Mouse (Mus musculus): ENCODE results near the gene Cd79a.

Gene Cd79a

DNA sequence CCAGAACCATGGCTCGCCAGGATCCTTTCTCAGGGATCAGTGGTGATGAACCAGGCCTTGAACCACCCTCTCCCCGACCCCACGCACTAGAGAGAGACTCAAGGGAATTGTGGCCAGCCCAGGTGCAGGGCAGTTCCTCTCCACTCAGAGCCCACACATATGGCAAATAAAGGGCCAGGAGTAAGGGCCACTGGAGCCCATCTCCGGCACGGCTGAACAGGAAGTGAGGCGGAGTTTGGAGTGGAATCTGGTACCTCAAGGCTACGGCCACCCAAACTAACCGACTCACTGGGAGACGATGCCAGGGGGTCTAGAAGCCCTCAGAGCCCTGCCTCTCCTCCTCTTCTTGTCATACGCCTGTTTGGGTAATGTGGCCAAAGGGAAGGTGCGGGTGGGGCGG is at the start of gene Cd79a:
Cd79a (plus strand) TSS at position 158 of the 400 bp plus-strand sequence.
- DNase-seq (ENCODE audit: low read depth, low spot score) = no peak

DNA sequence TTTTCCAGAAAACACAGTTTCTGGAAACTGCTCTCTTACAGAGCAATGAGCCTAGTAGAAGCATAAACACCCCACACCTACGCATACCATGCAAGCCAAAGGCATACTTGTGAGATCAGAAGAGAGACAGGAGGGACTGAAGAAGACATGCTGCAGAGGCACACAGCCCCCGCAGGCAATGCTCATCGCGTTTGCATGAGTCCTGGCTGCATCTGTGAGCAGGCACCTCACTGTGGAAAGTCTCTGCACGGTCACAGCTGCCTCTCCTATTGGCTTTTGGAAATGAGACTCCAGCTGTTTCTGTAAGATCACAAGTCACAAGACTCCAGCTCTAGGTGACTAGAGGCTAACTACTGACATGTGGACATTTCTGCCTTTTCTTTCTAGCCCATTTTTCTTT is 47.0 kb upstream of the Cd79a start:
- peak; percentile 14 for DNase-seq (ENCODE audit: low read depth, low spot score)

DNA sequence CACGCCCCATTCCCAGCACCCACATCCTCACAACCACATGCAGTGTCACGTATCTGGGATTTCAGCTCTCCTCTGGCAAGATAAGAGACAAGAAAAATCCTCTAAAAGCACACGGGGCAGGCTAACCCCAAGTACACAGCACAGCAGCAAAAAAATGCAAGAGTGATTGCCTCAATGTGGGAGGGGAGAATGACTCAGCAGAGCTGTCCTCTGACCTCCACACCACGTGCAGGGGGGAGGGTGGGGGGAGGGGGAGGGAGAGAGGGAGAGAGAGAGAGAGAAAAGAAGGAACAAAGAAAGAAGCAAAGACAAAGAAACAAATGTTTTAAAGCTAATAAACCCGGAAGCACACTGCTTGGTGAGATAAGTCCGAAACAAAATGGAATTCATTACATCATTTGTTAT is 46.3 kb upstream of the Cd79a start:
- DNase-seq (ENCODE audit: low read depth, low spot score) = no peak

DNA sequence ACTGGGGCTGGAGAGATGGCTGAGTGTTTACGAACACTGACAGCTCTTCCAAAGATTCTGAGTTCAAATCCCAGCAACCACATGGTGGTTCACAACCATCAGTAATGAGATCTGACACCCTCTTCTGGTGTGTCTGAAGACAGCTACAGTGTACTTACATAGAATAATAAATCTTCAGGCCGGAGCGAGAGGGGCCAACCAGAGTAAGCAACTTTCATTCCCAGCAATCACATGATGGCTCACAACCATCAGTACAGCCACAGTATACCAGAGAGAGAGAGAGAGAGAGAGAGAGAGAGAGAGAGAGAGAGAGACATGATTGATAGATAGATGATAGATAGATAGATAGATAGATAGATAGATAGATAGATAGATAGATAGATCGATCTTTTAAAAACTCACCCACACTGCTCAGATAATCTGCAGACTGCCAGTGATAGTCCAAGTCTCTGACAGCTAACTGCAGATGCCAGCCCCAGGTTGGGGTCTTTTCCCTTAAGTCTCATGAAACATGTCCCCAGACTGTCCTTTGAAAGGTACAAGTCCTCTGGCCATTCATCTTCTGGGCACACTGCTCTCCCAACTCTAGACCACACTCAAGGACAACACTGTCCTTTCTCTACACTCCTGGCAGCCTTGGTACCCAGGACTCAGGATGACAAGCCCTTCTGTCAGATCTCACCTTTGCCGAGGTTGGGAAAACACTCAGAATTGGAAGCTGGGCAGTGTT is 45.4 kb upstream of the Cd79a start:
- DNase-seq (ENCODE audit: low read depth, low spot score) = no peak

DNA sequence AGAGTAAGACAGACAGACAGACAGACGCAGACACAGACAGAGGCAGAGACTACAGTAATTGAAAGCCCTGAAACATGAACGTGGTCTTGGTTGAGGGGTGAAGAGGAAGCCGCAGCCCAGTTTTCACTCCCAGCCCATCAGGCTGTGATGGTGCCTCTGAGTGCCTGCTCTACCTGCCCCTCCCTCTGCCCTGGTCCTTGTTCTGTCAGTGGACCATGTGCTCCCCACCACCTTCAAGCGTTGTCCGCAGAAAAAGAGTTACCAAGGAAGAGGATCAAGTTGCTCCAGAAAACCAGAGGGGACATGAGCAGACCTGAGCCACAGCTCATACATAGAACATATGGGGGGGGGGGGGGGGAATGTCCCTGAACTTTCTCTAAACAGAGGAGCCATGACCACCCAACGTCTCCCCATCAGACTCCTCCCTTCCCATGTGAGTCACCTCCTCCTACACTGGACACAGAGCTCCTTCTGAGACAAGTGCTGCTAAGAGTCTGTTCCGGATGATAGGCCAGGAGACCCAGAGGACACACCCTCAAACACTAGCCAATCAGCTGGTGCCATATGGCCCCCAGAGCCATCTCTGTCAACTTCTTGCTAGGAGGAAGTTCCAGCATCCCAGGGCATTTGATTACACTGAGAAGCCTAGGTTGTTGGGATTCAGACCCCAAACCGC is 44.5 kb upstream of the Cd79a start:
- no peak for DNase-seq (ENCODE audit: low read depth, low spot score)

DNA sequence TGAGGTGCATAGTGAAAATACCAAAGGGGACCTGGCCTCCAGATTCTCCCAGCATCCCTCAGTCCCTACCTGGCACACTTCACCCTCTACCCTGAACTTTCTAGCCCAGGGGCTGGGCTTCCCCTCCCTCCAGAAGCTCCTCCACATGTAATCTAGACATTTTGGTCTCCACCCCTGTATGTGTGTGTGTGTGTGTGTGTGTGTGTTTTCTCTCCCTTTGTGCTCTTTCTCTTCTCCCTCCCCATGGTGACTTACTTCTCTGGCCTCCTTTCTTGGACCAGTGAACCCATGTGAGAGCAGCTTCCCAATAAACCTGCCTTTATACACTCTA is 44.0 kb upstream of the Cd79a start:
- DNase-seq (ENCODE audit: low read depth, low spot score) = no peak

DNA sequence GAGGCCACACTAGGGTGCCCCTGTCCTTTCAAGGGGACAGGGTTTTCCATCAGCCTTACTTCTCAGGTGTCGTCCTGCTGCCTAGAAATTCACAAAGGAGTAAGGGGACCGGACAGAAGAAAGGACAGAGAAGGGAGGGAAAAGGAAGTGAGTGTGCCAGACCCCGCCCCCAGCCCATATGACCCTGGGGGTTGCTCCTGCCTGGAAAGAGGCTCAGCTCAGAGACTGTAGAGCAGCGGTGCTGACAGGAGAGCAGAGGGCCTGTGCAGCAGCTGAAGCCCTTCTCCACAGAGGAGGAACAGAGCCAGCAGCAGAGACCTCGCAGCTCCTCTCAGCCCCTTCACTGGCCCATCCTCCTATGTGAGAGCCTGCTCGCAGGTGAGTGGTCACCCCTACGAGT is 43.5 kb upstream of the Cd79a start:
- DNase-seq (ENCODE audit: low read depth, low spot score) = no peak

DNA sequence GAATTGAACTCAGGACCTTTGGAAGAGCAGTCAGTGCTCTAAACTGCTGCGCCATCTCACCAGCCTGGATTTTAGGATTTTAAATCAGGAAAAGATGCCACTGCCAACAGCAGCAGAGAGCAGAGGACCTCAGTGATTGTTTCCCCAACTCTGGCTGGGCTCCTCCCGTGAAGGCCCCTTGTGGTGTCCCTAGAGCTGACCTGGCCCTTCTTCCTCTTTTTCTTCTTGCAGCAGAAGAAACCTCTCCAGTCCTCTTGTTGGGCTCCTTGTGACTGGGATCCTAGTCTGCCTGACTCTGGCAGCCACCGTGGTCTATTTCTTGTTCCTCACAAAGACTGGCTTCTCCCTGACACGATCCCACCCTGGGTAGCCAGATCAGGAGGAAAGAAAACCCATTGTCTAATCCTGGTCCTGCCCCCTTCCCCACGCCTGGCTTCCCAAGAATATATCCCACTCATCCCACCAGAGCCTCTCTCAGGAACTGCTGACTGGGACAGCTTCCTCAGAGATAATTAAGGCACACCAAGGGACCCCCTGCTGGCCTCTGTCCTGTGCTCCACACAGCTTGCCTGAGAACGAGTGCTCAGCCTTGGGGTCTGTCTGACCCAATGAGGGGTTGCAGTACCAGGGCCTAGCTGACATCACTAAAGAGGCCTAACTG is 40.6 kb upstream of the Cd79a start:
- no peak for DNase-seq (ENCODE audit: low read depth, low spot score)

DNA sequence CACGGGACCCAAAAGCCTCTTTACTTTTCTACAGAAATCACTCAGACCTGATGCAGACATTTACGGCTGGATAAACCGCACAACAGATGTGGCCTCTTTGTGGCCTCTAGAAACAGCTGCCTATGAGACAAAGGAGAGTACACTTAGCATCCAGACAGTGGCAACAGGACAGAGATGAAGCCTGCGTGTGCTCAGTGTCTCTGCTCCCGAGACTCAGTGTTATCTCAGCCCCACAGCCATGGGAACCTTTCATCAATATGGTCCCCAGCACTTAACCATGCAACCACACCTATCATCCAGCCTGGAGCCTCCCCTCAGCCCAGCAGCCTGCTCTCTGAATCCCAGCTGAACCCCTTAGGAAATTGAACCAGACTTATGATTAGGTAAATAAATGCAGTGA is 37.9 kb upstream of the Cd79a start:
- no peak for DNase-seq (ENCODE audit: low read depth, low spot score)

DNA sequence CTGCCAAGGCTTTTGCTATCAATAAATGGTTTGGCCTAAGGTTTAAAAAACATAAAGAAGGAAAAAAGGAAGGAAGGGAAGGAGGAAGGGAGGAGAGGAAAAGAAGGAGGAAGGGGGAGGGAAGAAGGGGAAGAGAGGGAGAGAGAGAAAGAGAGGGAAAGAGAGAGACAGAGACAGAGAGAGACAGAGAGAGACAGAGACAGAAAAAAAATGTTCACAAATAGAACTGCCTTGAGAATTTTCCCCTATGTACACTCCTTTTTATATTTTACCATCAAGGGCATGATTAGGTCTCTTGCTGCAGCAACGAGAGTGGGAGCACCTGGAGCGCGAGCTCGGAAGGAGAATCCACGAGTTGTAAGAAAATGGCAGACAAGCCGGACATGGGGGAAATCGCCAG is 35.3 kb upstream of the Cd79a start, which contains the start of gene Gm9844:
Gm9844 (plus strand) TSS at position 301 of the 400 bp plus-strand sequence.
- DNase-seq (ENCODE audit: low read depth, low spot score) = no peak

DNA sequence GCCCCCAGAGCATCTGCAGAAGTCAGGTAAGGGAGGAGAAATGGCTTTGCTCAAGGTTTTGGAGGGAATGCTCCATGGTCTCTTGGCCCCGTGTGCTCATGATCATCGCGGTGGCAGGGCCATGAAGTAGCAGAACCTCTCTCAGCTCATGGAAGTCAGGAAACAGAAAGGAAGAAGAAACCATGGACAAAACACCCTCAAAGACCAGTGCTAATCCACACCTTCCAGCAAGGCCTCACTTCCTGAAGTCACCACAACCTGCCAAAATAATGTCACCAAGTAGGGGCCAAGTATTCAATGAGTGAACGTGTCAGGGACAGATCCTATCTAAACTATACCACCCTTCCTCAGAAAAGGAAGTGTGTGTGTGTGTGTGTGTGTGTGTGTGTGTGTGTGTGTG is 34.3 kb upstream of the Cd79a start:
- DNase-seq (ENCODE audit: low read depth, low spot score) = no peak

DNA sequence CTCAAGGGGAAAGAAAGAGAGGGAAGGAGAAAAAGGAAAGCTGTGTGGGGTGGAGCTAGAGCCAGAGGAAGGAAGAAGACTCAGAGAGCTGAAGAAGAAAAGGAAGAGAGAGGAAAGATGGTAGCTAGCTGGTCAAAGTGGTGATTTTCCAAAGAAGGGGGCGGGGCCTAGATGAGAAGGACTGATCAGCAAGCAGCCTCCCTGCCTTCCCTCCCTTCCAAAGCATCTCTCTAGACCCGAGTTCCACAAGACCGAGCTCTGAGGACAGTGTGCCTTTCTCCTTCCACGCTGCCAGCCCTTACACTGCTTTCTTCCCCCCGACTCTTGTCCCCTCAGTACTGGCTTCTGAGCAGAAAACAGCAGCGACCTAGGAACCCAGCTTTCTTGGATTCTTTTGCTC is 33.0 kb upstream of the Cd79a start:
- no peak for DNase-seq (ENCODE audit: low read depth, low spot score)

DNA sequence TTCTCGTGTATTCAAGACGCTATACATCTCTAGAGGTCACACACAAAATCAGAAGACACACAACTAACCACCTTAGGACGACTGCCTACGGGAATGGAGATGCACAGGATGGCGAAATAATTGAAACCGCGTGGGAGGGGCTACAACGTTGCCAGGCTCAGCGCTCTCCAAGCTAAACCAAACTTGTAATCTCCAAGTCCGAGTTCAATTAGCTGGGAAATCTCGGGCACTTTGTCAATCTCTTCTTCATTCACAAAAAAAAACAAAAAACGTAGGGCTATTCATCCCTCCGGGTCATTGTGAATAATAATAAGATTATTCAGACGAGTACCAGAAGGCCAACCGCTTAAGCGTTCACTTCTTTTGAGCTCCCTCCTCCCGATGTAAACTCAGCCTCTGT is 28.1 kb upstream of the Cd79a start:
- no peak for DNase-seq (ENCODE audit: low read depth, low spot score)

DNA sequence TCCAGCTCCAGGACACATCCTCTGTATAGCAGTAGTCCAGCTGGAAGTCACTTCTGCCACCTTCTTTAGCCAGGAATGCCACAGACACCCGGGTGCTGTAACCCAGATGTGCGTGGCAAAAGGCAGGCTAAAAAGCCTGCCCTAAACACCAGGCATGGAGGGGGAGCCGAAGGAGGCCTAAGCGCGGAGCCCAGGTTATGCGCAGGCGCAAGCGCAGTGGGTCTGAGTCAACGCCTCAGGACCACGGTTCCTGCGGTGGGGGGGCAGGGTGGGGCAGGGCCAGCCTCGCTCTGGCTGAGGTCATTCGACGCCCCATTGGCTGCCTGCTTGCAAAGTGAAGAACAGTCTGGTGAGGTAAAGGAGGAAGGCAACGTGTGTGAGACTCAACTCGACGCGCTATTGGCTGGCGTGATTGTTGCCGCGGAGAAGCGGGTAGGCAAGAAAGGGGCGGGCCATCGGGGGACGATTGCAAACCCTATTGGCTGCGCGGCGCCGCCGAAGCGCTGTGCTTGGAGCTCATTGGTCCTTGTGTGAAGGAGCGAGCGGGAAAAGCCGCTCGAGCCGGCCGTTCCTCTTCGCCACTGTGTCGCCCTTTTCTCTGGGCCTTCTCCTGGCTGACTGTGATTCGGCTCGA is 27.5 kb upstream of the Cd79a start, which contains the start of the genes Lypd4 and Dmrtc2:
Lypd4 (minus strand) TSS at position 410 of the 634 bp plus-strand sequence.
Dmrtc2 (plus strand) TSS at position 526 of the 634 bp plus-strand sequence.
- DNase-seq (ENCODE audit: low read depth, low spot score) = no peak

DNA sequence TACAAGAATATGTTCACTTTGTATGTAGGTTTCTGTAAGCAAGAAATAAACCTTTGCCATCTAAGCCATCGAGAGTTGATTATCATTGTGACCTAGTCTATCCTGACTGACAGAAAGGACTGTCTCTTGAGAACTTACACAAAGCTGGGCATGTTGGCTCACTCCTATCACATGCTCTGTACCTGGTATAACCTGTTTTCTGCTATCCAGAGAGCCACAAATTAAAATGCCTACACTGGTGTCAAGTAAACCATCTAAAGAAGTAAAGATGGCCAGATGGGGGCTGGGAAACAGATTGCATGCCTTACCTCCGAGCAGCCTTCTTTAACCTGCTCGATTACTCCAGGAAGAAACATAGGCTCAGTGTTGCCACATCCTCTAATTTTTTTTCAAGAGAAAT is 19.6 kb upstream of the Cd79a start:
- no peak for DNase-seq (ENCODE audit: low read depth, low spot score)

DNA sequence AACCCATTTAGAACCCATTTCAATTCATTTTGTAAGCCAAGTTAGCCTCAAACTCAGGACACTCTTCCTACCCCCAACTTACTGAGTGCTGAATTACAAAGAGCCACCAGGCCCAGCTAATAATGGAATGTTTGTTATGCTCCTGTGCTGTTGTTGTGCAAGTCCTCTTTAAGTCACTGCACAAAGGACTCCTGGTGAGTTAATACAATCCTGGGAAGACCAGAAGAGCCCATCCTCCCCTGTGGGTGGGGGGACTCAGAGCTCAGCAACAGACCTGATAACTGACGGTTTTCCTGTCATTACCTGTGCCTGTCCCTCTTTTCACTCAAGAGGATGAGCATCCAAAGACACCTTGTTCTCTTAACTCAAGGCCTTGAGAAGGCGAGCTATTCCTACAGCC is 17.6 kb upstream of the Cd79a start:
- DNase-seq (ENCODE audit: low read depth, low spot score) = no peak

DNA sequence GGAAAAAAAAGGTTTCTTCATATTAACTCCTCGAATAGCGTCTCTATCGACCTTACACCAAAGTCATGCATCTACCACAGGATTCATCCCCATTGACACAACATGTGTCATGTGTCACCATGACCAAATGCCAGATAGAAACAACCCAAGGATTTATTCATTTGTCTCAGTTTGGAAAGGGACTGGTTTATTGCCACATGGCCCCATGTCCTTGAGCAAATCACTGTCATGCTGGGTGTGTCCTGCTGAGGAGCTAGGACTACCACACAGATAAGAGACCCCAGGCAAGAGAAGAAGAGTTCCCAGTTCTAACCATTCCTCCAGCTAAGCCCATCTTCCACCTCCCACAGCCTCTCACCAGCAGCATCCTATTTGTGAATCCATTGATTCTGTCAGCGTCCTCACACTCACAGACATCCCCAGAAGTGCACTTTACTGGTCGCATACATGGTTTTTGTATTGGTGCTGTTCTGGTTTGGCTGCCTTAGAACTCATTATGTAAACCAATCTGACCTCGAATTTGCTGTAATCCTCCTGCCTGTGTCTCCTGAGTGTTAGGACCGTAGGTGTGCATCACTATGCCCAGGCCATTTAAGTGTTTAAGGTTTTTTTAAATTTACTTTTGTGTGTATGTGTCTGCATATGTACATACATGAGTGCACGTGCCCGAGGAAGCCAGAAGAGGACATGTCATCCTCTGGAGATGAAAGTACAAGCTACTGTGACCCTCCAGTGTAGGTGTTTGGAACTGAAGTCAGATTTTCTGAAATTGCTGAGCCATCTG is 14.6 kb upstream of the Cd79a start:
- DNase-seq (ENCODE audit: low read depth, low spot score) = no peak

DNA sequence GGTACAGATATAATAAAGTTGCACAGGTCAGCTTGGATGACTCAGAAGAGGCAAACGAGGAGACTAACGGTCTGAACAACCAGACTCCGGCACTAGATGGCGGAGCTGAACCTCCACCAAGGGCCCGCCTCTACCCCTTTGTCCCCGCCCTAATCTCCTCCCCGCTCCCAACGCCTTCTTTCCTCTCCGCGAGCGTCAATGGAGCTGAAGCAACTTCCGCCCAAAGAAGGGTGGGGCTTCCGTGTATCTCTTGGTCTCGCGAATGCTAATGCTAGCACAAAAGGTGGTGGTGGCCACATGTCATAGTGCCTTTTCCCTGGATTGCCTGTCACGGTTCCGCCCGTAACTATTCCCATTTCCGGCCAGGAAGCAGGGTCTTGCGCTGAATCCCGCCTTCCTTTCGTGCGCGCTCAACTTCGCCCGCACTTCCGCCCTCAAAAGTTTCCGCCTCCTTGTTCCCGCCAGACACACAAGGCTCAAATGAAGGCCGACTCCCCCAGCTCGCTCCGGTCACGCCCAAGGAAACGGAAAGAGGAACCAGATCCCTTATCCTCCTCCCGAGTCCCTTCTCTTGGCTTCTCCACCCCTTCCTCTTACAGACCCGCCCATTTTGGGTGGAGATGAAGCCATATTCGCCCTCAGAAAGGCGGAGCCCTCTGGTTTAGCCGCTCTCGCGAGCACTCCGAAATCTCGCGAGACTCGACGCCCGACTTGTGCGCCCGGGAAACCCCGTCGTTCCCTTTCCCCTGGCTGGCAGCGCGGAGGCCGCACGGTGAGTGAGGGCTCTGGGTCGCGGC is 13.1 kb upstream of the Cd79a start, which contains the start of gene Rps19:
Rps19 (plus strand) TSS at position 476 of the 797 bp plus-strand sequence.
- peak; percentile 99 for DNase-seq (ENCODE audit: low read depth, low spot score)

DNA sequence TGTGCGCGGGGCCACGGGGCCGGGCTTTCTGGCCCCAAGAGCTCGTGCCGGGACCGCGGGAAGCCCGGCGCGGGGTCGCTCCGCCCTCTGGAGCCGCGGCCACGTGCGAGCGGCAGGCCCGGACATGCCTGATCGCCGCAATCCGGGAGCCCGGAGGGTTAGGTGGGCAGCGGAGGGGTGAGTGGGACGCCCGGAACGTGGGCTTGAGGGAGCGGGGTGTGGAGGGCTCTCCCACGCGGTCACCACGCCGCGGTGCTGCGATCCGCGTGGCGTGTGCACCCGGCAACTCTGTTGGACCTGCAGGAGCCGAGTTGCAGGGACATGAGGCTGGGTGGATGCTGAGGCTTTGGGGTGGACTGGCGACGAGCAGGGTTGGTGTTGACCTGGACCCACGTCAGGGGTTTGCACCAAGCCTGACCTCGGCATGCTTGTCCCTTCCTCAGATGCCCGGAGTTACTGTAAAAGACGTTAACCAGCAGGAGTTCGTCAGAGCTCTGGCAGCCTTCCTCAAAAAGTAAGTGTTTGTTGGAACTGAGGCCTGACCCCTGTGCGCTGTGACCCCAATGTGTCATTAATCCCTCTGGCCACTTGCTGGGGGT is 12.4 kb upstream of the Cd79a start:
- DNase-seq (ENCODE audit: low read depth, low spot score) = no peak

Measured in CD4-positive helper T cell, adult 2 months (primary cell).